Mouse (Mus musculus): ENCODE measurements around the gene Smap2. TPM values are rescaled to one million over a fixed set of nuclear protein-coding genes. Genes with fewer than 3 reads are reported as not detected.
A peak's percentile ranks its signal among the peaks of the same experiment; 100 is the strongest.

The Smap2 gene
- total and polyA plus RNA-seq, 2 experiments from 2014 or later: 6.9 to 20.9 TPM

DNA sequence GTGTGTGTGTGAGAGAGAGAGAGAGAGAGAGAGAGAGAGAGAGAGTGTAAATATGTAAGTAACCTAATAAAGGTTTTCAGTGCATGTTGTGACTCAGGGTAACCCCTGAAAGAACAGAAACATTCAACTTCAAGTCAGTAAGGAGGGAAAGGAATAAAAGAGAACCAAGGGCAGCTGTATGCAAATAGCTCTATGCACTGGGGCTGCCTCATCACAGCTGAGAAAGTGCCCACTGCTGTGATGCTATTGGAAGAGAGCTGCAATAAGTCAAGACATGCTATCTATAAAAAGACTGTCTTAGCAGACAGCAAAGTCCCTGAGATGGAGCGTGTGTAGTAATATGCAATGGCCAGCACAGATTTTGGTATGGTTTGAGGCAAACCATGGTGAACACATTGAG, 63.4 kb downstream of the Smap2 start:
- Histone ChIP-seq H3K4me2 (ENCODE audit: low read depth, low read length) (no peak overlapping the region), H3K9me3 (replicated peaks; ENCODE audit: control insufficient read depth, low read length) (no peaks in the 10 kb centered on the region), H3K27ac (ENCODE audit: low read depth) (no peak overlapping the region), H3K9ac (replicated peaks; ENCODE audit: low read depth, low read length) (no peak overlapping the region), H3K36me3 (replicated peaks; ENCODE audit: control insufficient read depth, insufficient read depth, low read length) (no peaks in the 10 kb centered on the region), H3K4me1 (ENCODE audit: control insufficient read depth, insufficient read depth) (peaks cover 3% of the 10 kb centered on the region; the same call in 1 of the 2 replicates), H3K27me3 (ENCODE audit: control insufficient read depth, insufficient read depth, low read length) (no peaks in the 10 kb centered on the region), H3K4me3 (ENCODE audit: low read depth, low read length) (no peak overlapping the region)
- ATAC-seq (ENCODE audit: insufficient read depth, low read depth) (no peak), DNase-seq (ENCODE audit: low spot score) (no peak)
- TF ChIP-seq CTCF (IDR thresholded peaks at IDR 0.05; ENCODE audit: low read depth) (no peak), EP300 (IDR thresholded peaks at IDR 0.05; ENCODE audit: low read depth) (no peak)
- whole genome bisulfite sequencing: 74% methylated on average over 1 of the region's 1 CpGs

DNA sequence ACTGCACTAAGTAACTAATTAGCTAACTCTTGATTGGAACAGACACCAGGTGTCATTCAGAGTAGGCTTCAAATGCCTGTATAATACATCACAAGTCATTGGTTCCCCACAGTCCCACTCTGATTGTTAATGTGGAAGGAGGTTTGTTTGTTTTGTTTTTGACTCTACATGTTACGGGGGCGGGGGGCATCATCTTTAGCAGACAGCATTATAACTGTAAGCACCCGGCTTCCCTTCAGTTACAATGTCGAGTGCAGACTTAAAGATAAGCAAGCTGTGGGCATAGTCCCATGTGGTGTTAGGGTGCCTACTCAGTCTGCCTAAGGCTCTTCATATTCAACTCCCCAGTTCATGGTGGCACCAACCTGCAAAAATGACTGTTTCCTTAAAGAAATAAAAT, 64.0 kb downstream of the Smap2 start:
- Histone ChIP-seq H3K27ac (ENCODE audit: low read depth) (peak overlapping the region; percentile 94; the same call in 1 of the 2 replicates), H3K4me3 (ENCODE audit: low read depth, low read length) (no peak overlapping the region), H3K4me2 (ENCODE audit: low read depth, low read length) (no peak overlapping the region), H3K9me3 (replicated peaks; ENCODE audit: control insufficient read depth, low read length) (no peaks in the 10 kb centered on the region), H3K4me1 (ENCODE audit: control insufficient read depth, insufficient read depth) (peaks cover 3% of the 10 kb centered on the region; the same call in 1 of the 2 replicates), H3K36me3 (replicated peaks; ENCODE audit: control insufficient read depth, insufficient read depth, low read length) (no peaks in the 10 kb centered on the region), H3K27me3 (ENCODE audit: control insufficient read depth, insufficient read depth, low read length) (no peaks in the 10 kb centered on the region), H3K9ac (replicated peaks; ENCODE audit: low read depth, low read length) (no peak overlapping the region)
- TF ChIP-seq CTCF (IDR thresholded peaks at IDR 0.05; ENCODE audit: low read depth) (no peak), EP300 (IDR thresholded peaks at IDR 0.05; ENCODE audit: low read depth) (no peak)
- 53% methylated on average over 4 of the region's 4 CpGs for WGBS
- DNase-seq (ENCODE audit: low spot score) (no peak), ATAC-seq (ENCODE audit: insufficient read depth, low read depth) (no peak)

DNA sequence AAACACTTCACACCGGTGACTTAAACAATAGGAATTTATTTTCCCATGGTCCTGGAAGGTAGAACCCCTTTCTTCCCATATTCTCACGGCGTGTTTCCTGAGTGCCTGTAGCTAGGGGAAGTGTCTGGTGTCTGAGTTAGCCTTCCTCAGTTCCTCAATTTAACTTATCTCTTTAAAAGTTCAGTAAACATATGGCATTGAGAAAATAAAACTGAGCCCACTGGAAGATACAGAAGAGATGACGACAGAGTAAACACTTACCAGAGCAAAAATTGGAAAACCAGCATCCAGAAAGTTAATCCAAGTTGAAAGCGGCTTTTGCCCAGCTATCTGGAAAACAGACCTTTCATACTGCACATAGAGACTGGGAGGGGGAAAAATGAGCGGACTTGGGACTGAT, 64.9 kb downstream of the Smap2 start:
- peak overlapping the region; percentile 94 for H3K27ac ChIP-seq (ENCODE audit: low read depth)
- peak overlapping the region; percentile 80 for H3K4me3 ChIP-seq (ENCODE audit: low read depth, low read length)
- ATAC-seq (ENCODE audit: insufficient read depth, low read depth) (peak; percentile 30), DNase-seq (ENCODE audit: low spot score) (peak; percentile 48)
- peaks cover 3% of the 10 kb centered on the region; the same call in 1 of the 2 replicates for H3K4me1 ChIP-seq (ENCODE audit: control insufficient read depth, insufficient read depth)
- TF ChIP-seq CTCF (IDR thresholded peaks at IDR 0.05; ENCODE audit: low read depth) (no peak), EP300 (IDR thresholded peaks at IDR 0.05; ENCODE audit: low read depth) (no peak)
- 29% methylated on average over 6 of the region's 6 CpGs for WGBS
- peak overlapping the region; percentile 84 for H3K9ac ChIP-seq (replicated peaks; ENCODE audit: low read depth, low read length)
- peak overlapping the region; percentile 97 for H3K4me2 ChIP-seq (ENCODE audit: low read depth, low read length)
- no peaks in the 10 kb centered on the region for H3K27me3 ChIP-seq (ENCODE audit: control insufficient read depth, insufficient read depth, low read length)
- no peaks in the 10 kb centered on the region for H3K9me3 ChIP-seq (replicated peaks; ENCODE audit: control insufficient read depth, low read length)
- H3K36me3 ChIP-seq (replicated peaks; ENCODE audit: control insufficient read depth, insufficient read depth, low read length): peaks cover 4% of the 10 kb centered on the region; the same call in 1 of the 2 replicates

GRCm38 (mm10) chr4:120951428-120951973, 65.5 kb downstream of the Smap2 start, which contains the start of gene Zfp69:
Gene Zfp69 (minus strand): TSS chr4:120951699.
- H3K4me1 ChIP-seq (ENCODE audit: control insufficient read depth, insufficient read depth): peaks cover 3% of the 10 kb centered on the region; the same call in 1 of the 2 replicates
- H3K27me3 ChIP-seq (ENCODE audit: control insufficient read depth, insufficient read depth, low read length): no peaks in the 10 kb centered on the region
- H3K27ac ChIP-seq (ENCODE audit: low read depth): peak within 1 kb of the TSS; percentile 94
- peak within 1 kb of the TSS; percentile 84 for H3K9ac ChIP-seq (replicated peaks; ENCODE audit: low read depth, low read length)
- H3K4me3 ChIP-seq (ENCODE audit: low read depth, low read length): peak within 1 kb of the TSS; percentile 80
- peak within 1 kb of the TSS; percentile 97 for H3K4me2 ChIP-seq (ENCODE audit: low read depth, low read length)
- under 1% methylated on average over 52 of the region's 60 CpGs for WGBS
- peak; percentile 99 for ATAC-seq (ENCODE audit: insufficient read depth, low read depth)
- peak; percentile 92 for DNase-seq (ENCODE audit: low spot score)
- TF ChIP-seq CTCF (IDR thresholded peaks at IDR 0.05; ENCODE audit: low read depth) (no peak), EP300 (IDR thresholded peaks at IDR 0.05; ENCODE audit: low read depth) (no peak)
- H3K36me3 ChIP-seq (replicated peaks; ENCODE audit: control insufficient read depth, insufficient read depth, low read length): peaks cover 10% of the 10 kb centered on the region
- no peaks in the 10 kb centered on the region for H3K9me3 ChIP-seq (replicated peaks; ENCODE audit: control insufficient read depth, low read length)

DNA sequence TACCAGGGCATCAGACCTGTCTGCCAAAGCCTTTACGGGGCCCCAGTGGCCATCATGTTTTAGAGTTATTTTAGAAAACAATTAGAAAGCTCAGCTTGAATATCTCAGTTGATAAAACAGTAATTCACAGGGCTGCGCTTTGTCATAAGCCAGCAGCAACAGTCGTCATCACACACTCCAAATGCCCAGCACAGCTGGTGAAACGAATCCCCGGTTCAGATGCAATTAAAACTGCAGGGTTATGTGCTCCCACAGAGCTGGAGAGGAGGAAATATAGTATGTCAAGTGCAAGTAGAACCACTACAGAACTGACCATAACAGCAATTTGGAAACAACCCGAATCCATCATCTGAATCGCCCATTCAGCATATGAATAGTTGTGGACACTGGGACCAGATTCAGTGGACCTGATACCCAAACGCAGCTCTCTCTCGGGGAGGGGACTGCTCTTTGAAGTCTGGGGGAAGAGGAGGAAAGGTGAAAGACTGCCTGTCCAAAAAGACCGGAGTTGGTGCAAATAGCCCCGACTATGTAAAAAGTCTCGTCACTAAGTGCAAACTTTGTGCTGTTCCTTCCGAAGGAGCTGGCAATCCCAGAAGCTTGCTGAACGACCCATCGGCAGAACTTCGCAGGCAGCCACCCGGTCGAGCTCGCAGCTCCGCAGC, 66.2 kb downstream of the Smap2 start:
- Histone ChIP-seq H3K36me3 (replicated peaks; ENCODE audit: control insufficient read depth, insufficient read depth, low read length) (peaks cover 15% of the 10 kb centered on the region), H3K27ac (ENCODE audit: low read depth) (peak overlapping the region; percentile 94), H3K4me2 (ENCODE audit: low read depth, low read length) (peak overlapping the region; percentile 97), H3K27me3 (ENCODE audit: control insufficient read depth, insufficient read depth, low read length) (no peaks in the 10 kb centered on the region), H3K4me1 (ENCODE audit: control insufficient read depth, insufficient read depth) (peaks cover 3% of the 10 kb centered on the region; the same call in 1 of the 2 replicates), H3K4me3 (ENCODE audit: low read depth, low read length) (peak overlapping the region; percentile 80), H3K9me3 (replicated peaks; ENCODE audit: control insufficient read depth, low read length) (no peaks in the 10 kb centered on the region), H3K9ac (replicated peaks; ENCODE audit: low read depth, low read length) (peak overlapping the region; percentile 84)
- ATAC-seq (ENCODE audit: insufficient read depth, low read depth) (no peak), DNase-seq (ENCODE audit: low spot score) (peak; percentile 18)
- TF ChIP-seq CTCF (IDR thresholded peaks at IDR 0.05; ENCODE audit: low read depth) (no peak), EP300 (IDR thresholded peaks at IDR 0.05; ENCODE audit: low read depth) (no peak)
- under 1% methylated on average over 20 of the region's 20 CpGs for WGBS
